In genomic region chr14:25786959-25787358, GRCm38 (mm10) we compare ENCODE assay signal across 10 mouse cellular contexts. TPM values are rescaled to one million over a fixed set of nuclear protein-coding genes. Genes with fewer than 3 reads are reported as not detected.
DNase-seq lines count a peak whose midpoint lies in the region; ATAC-seq and TF ChIP-seq lines count a peak whose summit lies in the region.
"Had no signal": no experiment of that assay in that cellular context is flagged by ENCODE, and none has a peak within 500 bp of the region (broad histone marks: within the 10 kb centered on the region; RNA-seq: fewer than 3 reads in every experiment).

No protein-coding gene starts in this region.

- H3K9me3 ChIP-seq in limb, embryonic 15.5 days, result no peaks in the 10 kb centered on the region
- H3K9me3 ChIP-seq in forebrain, postnatal 0 days (ENCODE audit: low read length), result no peaks in the 10 kb centered on the region
- no peaks in the 10 kb centered on the region for H3K9me3 ChIP-seq in midbrain, embryonic 11.5 days (ENCODE audit: control insufficient read depth, low read length)
- no peaks in the 10 kb centered on the region for H3K9me3 ChIP-seq in forebrain, embryonic 10.5 days
- H3K9me3 ChIP-seq: limb, embryonic 12.5 days had no signal

- H3K4me3 ChIP-seq in limb, embryonic 15.5 days, result no peak overlapping the region
- no peak overlapping the region for H3K4me3 ChIP-seq in forebrain, postnatal 0 days (ENCODE audit: low read depth, low read length)
- H3K4me3 ChIP-seq in midbrain, embryonic 11.5 days (ENCODE audit: low read depth, low read length), result no peak overlapping the region
- no peak overlapping the region for H3K4me3 ChIP-seq in forebrain, embryonic 10.5 days
- H3K4me3 ChIP-seq: limb, embryonic 12.5 days had no signal

- ATAC-seq in limb, embryonic 15.5 days (ENCODE audit: insufficient number of reproducible peaks, low FRiP score, low TSS enrichment, low read depth), result peak; percentile 76
- ATAC-seq in forebrain, postnatal 0 days, result no peak
- ATAC-seq in midbrain, embryonic 11.5 days (ENCODE audit: low FRiP score), result no peak
- ATAC-seq: Patski had no signal

- H3K4me2 ChIP-seq in limb, embryonic 15.5 days, result 0 out of 2 replicates have a peak overlapping the region, but pooled peaks have one; percentile 20
- no peak overlapping the region for H3K4me2 ChIP-seq in forebrain, postnatal 0 days (ENCODE audit: low read depth)
- no peak overlapping the region for H3K4me2 ChIP-seq in midbrain, embryonic 11.5 days
- H3K4me2 ChIP-seq: limb, embryonic 12.5 days had no signal

- H3K27me3 ChIP-seq in limb, embryonic 15.5 days, result no peaks in the 10 kb centered on the region
- no peaks in the 10 kb centered on the region for H3K27me3 ChIP-seq in forebrain, postnatal 0 days (ENCODE audit: insufficient read depth, low read length)
- no peaks in the 10 kb centered on the region for H3K27me3 ChIP-seq in midbrain, embryonic 11.5 days (ENCODE audit: control insufficient read depth, insufficient read depth, low read length)
- no peaks in the 10 kb centered on the region for H3K27me3 ChIP-seq in forebrain, embryonic 10.5 days (ENCODE audit: poor library complexity, severe bottlenecking)
- H3K27me3 ChIP-seq: limb, embryonic 12.5 days; Patski had no signal

- H3K9ac ChIP-seq in limb, embryonic 15.5 days, result no peak overlapping the region
- no peak overlapping the region for H3K9ac ChIP-seq in forebrain, postnatal 0 days
- no peak overlapping the region for H3K9ac ChIP-seq in midbrain, embryonic 11.5 days (ENCODE audit: low read length)
- H3K9ac ChIP-seq: limb, embryonic 12.5 days had no signal

- WGBS in limb, embryonic 15.5 days, result 28% methylated on average over 5 of the region's 5 CpGs
- 68% methylated on average over 5 of the region's 5 CpGs for WGBS in forebrain, postnatal 0 days
- 66% methylated on average over 5 of the region's 5 CpGs for WGBS in midbrain, embryonic 11.5 days
- 66% methylated on average over 5 of the region's 5 CpGs for WGBS in forebrain, embryonic 10.5 days

- H3K36me3 ChIP-seq in limb, embryonic 15.5 days, result no peaks in the 10 kb centered on the region
- no peaks in the 10 kb centered on the region for H3K36me3 ChIP-seq in forebrain, postnatal 0 days (ENCODE audit: insufficient read depth)
- no peaks in the 10 kb centered on the region for H3K36me3 ChIP-seq in midbrain, embryonic 11.5 days (ENCODE audit: control insufficient read depth, insufficient read depth, low read length)
- H3K36me3 ChIP-seq in forebrain, embryonic 10.5 days (replicated peaks), result no peaks in the 10 kb centered on the region
- H3K36me3 ChIP-seq: limb, embryonic 12.5 days had no signal

- TF ChIP-seq CTCF in forebrain, postnatal 0 days (IDR thresholded peaks at IDR 0.05; ENCODE audit: low read depth), result no peak

- H3K27ac ChIP-seq in limb, embryonic 15.5 days, result peak overlapping the region; percentile 74
- no peak overlapping the region for H3K27ac ChIP-seq in forebrain, postnatal 0 days (ENCODE audit: low read depth, low read length)
- no peak overlapping the region for H3K27ac ChIP-seq in midbrain, embryonic 11.5 days (ENCODE audit: low read depth, low read length)
- H3K27ac ChIP-seq in forebrain, embryonic 10.5 days, result no peak overlapping the region
- H3K27ac ChIP-seq: limb, embryonic 12.5 days had no signal

- DNase-seq in ovary, adult 18-20 months (ENCODE audit: low spot score), result peak; percentile 77
- no peak for DNase-seq in ovary, postnatal 10 days (ENCODE audit: low spot score)
- DNase-seq in heart, postnatal 14 days, result peak; percentile 81 to 83
- peak; percentile 51 to 77 for DNase-seq in urinary bladder, postnatal 36 days (ENCODE audit: low spot score in 2 of 2)
- DNase-seq in forebrain, postnatal 0 days, result no peak
- DNase-seq in midbrain, embryonic 11.5 days (ENCODE audit: low spot score, missing footprints), result no peak
- DNase-seq in forebrain, embryonic 10.5 days (ENCODE audit: extremely low spot score, low spot score), result no peak

- peaks cover 28% of the 10 kb centered on the region for H3K4me1 ChIP-seq in limb, embryonic 15.5 days
- H3K4me1 ChIP-seq in forebrain, postnatal 0 days (ENCODE audit: insufficient read depth), result no peaks in the 10 kb centered on the region
- H3K4me1 ChIP-seq in midbrain, embryonic 11.5 days (ENCODE audit: control insufficient read depth, insufficient read depth, low read length), result no peaks in the 10 kb centered on the region
- H3K4me1 ChIP-seq in forebrain, embryonic 10.5 days, result peaks cover 22% of the 10 kb centered on the region

- intact Hi-C loops in heart, postnatal 14 days (cut with DNase I), result no loop called here

RNA-seq across cellular contexts. Expression of gene Zcchc24, which starts 18.1 kb away (rescaled TPM):
- total RNA-seq in heart, postnatal 14 days (2021), result 10 to 100 TPM; 47.6 to 48.3 TPM
- polyA plus RNA-seq in limb, embryonic 15.5 days (2015; fragmentation: Nextera tagmentation; extraction: Ambion mirVana), result 31.6 and 35.4 TPM in 2 replicates
- total RNA-seq in forebrain, postnatal 0 days (2014; rRNA removed), result 25.4 and 28.7 TPM in 2 replicates
- polyA plus RNA-seq in forebrain, postnatal 0 days (2015; fragmentation: Nextera tagmentation; extraction: Ambion mirVana), result 11.1 and 14.7 TPM in 2 replicates
- polyA plus RNA-seq in midbrain, embryonic 11.5 days (2014; fragmentation: Nextera tagmentation; extraction: Ambion mirVana), result 10.1 and 11.4 TPM in 2 replicates
- 8.1 TPM in 2 replicates for polyA plus RNA-seq in forebrain, embryonic 10.5 days (2016; fragmentation: Nextera tagmentation; extraction: Ambion mirVana)

RNA-seq across cellular contexts. Expression of gene Anxa11, which starts 55.0 kb away (rescaled TPM):
- total RNA-seq in heart, postnatal 14 days (2021), result 10 to 100 TPM; 69.9 to 78.1 TPM
- 20.9 and 28.6 TPM in 2 replicates for polyA plus RNA-seq in limb, embryonic 15.5 days (2015; fragmentation: Nextera tagmentation; extraction: Ambion mirVana)
- total RNA-seq in forebrain, postnatal 0 days (2014; rRNA removed), result 2.0 and 3.0 TPM in 2 replicates
- 3.7 and 4.2 TPM in 2 replicates for polyA plus RNA-seq in forebrain, postnatal 0 days (2015; fragmentation: Nextera tagmentation; extraction: Ambion mirVana)
- 3.0 and 4.0 TPM in 2 replicates for polyA plus RNA-seq in midbrain, embryonic 11.5 days (2014; fragmentation: Nextera tagmentation; extraction: Ambion mirVana)
- polyA plus RNA-seq in forebrain, embryonic 10.5 days (2016; fragmentation: Nextera tagmentation; extraction: Ambion mirVana), result 3.5 and 4.1 TPM in 2 replicates

Comparison
In these comparisons a context has a peak if more than half of its experiments do, and no peak if none do; other contexts are left out.
1. DNase-seq: peak in ovary, adult 18-20 months (single experiment), heart, postnatal 14 days (2 of 2) and urinary bladder, postnatal 36 days (2 of 2); none in ovary, postnatal 10 days (single experiment), forebrain, postnatal 0 days (single experiment), midbrain, embryonic 11.5 days (single experiment) and forebrain, embryonic 10.5 days (single experiment).